Mouse (Mus musculus): ENCODE measurements around the gene Lhb.

DNA sequence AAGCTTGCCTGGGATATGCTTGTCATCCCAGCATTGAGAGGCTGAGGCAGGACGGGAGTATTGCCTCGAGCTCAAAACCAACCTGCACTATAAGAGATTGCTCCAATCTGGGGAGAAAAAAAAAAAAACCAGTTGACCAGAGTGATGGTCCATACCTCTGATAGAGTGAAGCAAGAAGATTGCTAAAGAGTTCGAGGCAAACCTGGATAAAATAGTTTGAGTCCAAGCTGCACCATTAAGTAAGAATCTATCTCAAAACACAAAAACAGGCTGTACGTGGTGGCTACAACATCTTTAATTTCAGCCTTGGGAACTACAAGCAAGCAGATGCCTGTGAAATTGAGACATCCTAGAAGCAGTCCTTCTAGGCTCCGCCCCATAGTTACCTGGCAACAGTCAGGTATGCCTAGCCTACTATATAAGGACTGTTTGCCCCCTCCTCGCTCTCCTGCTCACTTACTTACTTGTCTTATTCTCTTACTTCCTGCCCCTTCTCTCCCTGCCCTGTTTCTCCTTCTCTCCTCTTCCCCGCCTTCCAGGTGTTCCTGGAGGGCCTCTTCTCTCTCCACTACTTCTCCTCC lies 46.6 kb downstream of the Lhb start:
- TF ChIP-seq USF1 (IDR thresholded peaks at IDR 0.05; ENCODE audit: low read depth): no peak
- TF ChIP-seq POLR2AphosphoS2 (IDR thresholded peaks at IDR 0.05; ENCODE audit: insufficient read length, low read depth): no peak
